Mouse (Mus musculus) ovary, postnatal 36 days (tissue): ENCODE measurements at regions not wholly inside any gene's neighbourhood (a gene's known extent, or its start where the extent isn't known, plus 50 kb on each side); places are given as distances from the start of the nearest gene placed in this dataset.
"Not testable (repeated sequence)": the region's sequence is repeated elsewhere in the genome, so short reads cannot be mapped to it uniquely, and the experiment has no call there.

Experiments used
- DNase-seq: peaks from one replicate; pipeline ENCODE4 v3.0.0; 2022; ENCODE audit warnings: low spot score, mixed read lengths

DNA sequence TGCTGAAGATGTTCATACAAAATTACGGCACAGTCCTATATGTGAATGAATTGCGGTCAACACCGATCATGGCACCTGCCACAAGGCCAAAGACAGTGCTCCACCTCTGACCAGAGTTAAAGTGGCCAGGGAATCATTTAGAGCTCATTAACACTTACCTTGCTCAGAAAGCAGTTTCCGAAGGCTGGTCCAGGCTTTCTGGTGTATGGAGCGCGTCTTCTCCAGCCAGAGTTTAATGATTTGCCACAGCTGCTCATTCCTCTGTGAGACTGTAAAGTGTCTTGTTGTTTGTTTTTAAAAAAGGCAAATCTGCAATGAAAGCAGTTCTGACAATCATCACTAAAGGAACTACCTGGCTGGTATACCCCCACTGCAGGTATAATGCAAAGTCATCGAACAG, 256.7 kb downstream of the Nfkbiz start:
- DNase-seq, result no peak

DNA sequence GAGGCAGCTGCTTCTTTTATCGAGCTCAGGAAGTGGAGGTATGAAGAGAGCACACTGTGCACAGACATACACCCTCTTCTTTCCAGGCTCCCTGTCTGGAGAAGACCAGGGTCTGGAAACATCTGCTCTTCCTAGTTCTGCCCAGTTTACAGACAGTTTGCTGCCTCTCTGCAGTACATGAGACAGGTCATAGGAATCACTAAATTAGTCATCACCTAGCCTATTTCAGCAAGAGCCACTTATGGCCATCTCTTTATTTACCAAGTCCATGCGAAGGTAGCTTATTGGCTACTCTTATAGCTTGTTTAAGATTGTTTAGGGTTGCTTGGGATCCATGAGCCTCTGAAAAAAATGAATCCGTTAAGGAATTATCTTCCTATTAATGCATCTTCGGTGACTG, 257.9 kb downstream of the Nfkbiz start:
- no peak for DNase-seq

DNA sequence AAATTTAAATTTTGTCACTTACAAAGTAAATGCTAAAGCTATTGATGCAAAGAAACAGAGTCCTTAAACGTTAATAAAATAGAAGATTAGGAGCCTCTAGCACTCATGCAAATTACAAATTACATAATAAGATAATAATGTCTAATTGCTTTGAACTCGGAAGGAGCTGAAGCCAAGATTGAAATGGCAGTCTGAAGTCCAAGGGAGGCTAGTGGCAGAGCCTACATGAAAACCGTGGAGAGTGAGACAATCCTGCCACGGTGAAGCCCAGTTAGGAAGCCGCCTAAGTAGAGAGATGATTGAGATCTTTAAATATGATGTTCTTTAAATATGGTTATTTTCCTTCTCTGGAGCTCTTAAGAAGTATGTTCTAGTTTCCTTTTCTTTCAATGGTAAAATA, 260.0 kb downstream of the Nfkbiz start:
- DNase-seq, result no peak

- DNase-seq, result not testable (repeated sequence)
Observed at GRCm38 (mm10) chr16:55575609-55576283, 263.0 kb downstream of the Nfkbiz start.

DNA sequence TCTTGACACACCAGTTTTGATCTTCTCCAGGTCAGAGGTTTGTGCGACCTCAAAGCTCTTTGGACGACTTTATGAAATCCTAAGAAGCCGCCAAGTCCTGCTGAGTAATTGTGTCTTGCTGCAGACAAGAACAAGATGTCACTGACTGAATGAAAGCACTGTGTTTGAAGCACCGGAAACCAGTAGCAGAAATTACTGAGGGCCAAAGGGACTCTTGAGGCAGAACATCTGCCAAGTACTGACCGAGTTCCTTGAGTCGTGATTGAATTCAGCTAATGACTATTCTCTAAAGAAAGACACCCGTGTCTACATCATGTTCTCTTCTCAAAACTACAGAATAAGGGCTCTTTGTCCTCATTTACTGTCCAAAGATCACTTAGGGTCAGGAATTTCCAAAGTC, 267.6 kb downstream of the Nfkbiz start:
- DNase-seq, result no peak

DNA sequence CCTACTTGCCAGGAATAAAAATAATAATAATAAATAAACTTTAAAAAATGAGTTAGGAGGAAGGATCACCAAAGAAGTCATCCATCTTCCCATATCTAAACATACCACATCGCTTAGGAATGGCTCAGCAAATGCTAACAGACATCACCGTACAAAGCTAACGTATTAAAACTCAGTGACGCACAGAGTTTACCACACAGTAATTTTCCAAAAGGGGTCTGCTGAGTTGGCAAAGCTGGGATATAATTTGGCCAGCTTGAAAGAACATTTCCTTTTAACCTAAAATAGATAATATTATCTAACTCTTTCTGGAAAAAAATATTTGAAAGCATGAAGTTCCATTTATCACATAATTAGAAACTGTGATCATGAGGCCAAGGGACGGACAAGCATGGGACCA, 268.6 kb downstream of the Nfkbiz start:
- DNase-seq, result no peak

- DNase-seq, result no peak
Observed at GRCm38 (mm10) chr16:55555821-55556535, 258.2 kb upstream of the Zpld1 start.

DNA sequence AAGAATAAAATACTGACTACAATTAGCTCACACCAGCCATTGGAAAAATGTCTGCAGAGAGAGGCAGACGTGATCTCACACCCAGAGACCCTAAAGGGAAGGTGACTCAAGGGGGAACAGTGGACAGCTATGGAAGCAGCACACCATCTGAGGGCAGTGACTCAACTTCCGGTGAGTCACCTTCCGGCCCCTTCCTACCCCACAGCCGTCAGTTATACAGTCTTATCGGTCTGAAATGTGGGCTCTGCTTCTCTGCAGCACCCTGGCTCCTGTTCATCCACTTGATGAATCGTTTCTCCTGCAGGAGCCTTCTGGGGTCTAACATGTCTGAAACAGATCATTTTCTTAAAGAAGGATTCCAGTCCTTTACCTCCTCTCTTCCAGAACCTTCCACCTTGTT, 257.4 kb upstream of the Zpld1 start:
- no peak for DNase-seq

GRCm38 (mm10) chr16:55553896-55554295, 256.1 kb upstream of the Zpld1 start:
- DNase-seq, result no peak

GRCm38 (mm10) chr16:55551348-55551747, 253.6 kb upstream of the Zpld1 start:
- DNase-seq, result no peak

DNA sequence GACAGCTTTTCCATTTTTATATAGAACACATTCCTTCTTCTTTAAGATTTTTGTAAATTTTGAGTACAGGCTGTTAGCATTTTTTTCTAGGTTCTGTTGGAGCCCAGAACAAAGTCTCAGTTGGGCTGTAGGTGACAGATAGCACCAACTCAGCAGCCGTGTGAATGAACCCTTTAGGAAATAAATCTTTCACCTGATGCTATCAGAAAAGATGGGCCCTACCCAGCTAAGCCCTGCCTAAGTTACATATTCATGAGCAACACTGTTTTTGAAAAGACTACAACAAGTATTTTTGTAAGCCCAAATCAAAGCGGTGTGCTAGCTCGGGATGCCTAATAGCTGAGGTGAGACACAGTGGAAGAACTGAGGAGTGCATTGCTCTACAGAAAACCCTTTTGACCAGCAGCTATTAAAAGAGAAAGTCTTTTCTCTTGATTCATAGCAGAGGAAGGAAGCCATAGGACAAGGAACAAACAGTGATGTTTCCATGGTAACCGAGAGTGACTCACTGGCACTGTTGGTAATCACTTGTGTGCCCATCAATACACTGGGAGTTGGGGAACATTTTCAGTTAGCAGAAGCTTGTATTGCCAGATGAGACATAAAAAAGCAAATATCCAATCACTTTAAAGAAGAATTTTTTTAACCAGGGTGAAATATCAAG, 253.0 kb upstream of the Zpld1 start:
- no peak for DNase-seq

GRCm38 (mm10) chr16:55547095-55547494, 249.3 kb upstream of the Zpld1 start:
- no peak for DNase-seq

DNA sequence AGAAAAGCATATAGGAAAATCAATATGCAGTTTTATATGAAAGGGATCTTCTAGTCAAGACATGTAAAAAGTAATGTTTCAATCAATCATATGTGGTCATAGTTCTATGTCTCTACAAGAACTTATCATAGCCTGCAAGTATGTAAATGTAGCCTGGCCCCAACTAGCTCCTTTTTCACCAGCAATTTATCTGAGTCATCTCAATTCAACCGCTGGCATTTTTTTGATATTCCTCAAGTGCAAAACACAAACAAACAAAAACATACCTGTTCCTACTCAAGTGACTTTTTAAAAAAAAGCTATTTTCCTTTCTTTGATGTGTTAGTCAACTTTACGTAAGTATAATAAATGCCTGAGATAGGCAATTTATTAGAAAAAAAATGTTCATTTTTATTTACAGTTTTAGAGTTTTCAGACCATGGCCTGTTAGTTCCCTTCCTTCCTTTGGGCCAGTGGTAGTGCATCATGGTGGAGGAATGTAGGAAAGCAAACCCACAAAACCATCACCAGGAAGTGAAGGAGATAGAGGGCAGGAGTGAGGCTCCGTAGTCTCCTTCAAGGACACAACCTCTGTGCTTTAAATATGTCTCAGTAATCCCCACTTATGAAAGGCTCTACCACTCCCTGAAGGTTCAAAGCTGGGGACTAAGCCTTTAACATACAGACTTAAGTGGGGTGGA, 242.7 kb upstream of the Zpld1 start:
- no peak for DNase-seq

- DNase-seq, result no peak
Observed at GRCm38 (mm10) chr16:55539179-55539578, 241.4 kb upstream of the Zpld1 start.

- DNase-seq, result no peak
Observed at GRCm38 (mm10) chr16:55537548-55537947, 239.8 kb upstream of the Zpld1 start.

DNA sequence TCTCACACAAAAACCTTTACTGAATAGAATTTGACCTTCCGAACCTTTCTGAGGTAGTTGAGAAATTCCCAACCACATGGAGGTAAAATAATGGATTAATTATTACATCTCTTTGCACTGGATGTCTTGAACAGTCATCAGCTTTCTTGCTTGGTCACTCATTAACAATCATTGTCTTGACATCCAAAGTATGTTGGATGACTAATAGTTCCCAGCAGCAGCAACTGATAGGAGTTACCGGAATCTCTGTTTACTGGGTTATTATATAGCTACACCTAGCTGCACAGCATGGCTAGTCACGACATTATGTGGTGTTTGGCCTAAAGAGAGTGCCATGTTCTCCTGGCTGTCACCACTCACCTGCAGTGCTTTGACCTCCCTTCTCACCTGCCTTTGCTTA, 234.9 kb upstream of the Zpld1 start:
- no peak for DNase-seq

GRCm38 (mm10) chr16:55530844-55531243, 233.1 kb upstream of the Zpld1 start:
- no peak for DNase-seq

GRCm38 (mm10) chr16:55527680-55528079, 229.9 kb upstream of the Zpld1 start:
- no peak for DNase-seq

DNA sequence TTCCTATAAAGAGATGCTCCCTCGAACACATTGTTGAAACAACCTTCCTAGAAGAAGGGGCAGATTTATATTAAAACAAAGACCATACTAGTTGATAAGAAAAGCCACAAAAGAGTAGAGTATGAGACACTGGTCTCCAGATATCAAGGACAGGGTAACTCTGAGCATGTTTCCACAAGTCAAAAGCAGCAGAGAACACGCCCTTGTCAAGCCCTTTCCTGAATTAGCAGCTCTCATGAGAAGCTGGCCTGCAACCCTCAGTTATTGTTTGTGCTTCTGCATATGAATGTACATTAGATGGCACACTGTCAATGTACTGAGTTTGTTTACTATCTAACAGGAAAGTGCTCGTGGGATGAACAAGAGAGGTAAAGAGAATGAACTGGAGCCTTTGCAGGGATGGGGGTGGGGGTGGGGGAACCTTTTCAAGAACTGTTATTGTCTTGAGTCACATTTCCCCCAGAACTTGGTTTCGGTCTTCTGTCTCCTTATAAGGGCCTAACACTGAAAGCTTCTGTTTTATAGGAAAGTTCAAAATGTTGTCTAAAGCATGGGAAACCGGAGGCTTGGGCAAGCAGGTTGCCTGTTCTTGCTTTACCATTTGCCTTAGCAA, 228.6 kb upstream of the Zpld1 start:
- no peak for DNase-seq

GRCm38 (mm10) chr16:55523264-55523663, 225.5 kb upstream of the Zpld1 start:
- no peak for DNase-seq

DNA sequence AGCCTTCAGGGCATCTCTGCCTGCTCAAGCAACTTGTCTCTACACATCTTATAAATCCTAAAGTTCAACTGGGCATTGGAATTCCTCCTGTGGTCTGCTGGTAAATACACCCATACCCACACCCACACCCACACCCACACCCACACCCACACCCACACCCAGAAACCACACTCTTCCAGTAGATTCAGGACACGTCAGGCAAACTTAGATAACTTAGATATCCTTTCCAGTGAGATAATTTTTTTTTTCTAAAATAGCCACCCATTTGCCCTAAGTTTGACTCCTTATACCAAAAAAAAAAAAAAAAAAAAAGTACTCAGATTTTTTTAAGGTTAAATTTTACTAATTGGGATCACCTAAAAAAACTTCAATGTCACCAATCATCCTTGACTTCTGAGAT, 224.5 kb upstream of the Zpld1 start:
- no peak for DNase-seq

- no peak for DNase-seq
Observed at GRCm38 (mm10) chr16:55521421-55521971, 223.7 kb upstream of the Zpld1 start.
